Mouse (Mus musculus): ENCODE measurements around the gene Myo1h. TPM values are rescaled to one million over a fixed set of nuclear protein-coding genes. Genes with fewer than 3 reads are reported as not detected.

The Myo1h gene
- polyA plus RNA-seq, 1 experiment from 2014 or later = 3.8 TPM

DNA sequence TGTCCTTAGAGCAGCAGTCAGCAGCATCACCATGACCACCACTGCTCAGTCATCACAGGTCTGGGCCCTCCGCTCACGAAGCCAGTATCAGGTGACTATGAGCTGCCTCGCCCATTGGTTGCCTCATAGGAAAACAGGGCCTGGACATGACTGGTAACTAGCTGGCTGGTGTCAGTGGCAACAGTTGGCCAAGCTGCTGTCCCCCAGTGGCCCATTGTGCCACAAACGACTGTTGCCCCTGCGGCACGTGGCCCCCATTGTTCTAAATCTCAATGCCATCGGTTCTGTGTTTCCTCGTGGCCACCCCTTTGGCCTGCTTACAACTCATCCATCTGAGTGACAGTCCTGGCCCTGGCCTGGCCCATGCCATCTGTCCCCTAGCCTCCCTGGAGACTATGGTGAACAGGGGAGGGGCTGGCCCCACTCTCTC, 24.9 kb upstream of the Myo1h start:
- TF ChIP-seq CTCF (IDR thresholded peaks at IDR 0.05; ENCODE audit: low read depth) (no peak), EP300 (optimal IDR thresholded peaks at IDR 0.05) (no peak)
- H3K4me3 ChIP-seq (ENCODE audit: low read depth, low read length) = no peak overlapping the region
- 76% methylated on average over 8 of the region's 8 CpGs for WGBS

DNA sequence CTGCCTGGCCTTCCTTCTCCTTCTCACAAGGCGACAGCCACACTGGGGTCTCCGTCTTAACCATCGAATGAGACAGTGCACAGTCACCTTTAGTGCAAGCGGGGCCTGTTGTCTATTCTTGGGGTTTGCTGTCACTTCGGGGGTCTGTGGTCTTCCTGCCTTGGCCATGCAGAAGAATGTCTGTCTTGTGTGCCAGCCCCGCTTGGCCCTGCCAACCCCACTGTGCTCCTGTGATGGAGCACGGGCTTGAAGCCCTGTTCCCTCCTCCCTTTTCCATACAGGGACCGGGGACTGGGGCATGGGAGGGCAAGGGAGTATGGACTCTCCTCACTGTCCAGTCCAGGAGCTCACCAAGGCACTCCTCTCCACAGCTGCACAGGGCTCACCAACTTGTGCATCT, 24.2 kb upstream of the Myo1h start:
- Histone ChIP-seq H3K4me1 (replicated peaks; ENCODE audit: control insufficient read depth, insufficient read depth) (peaks cover 5% of the 10 kb centered on the region; the same call in 1 of the 2 replicates), H3K4me3 (ENCODE audit: low read depth, low read length) (no peak overlapping the region), H3K36me3 (ENCODE audit: control insufficient read depth, insufficient read depth, low read length) (no peaks in the 10 kb centered on the region), H3K27ac (replicated peaks) (no peak overlapping the region), H3K27me3 (ENCODE audit: control insufficient read depth, insufficient read depth, low read length) (no peaks in the 10 kb centered on the region), H3K9ac (ENCODE audit: low read length) (no peak overlapping the region), H3K9me3 (ENCODE audit: control insufficient read depth, low read length) (no peaks in the 10 kb centered on the region), H3K4me2 (replicated peaks; ENCODE audit: low read depth) (no peak overlapping the region)
- ATAC-seq (ENCODE audit: low FRiP score, low TSS enrichment) (no peak), DNase-seq (ENCODE audit: low spot score) (no peak)
- TF ChIP-seq CTCF (IDR thresholded peaks at IDR 0.05; ENCODE audit: low read depth) = no peak
- no peak for TF ChIP-seq EP300 (optimal IDR thresholded peaks at IDR 0.05)
- WGBS = 85% methylated on average over 8 of the region's 8 CpGs

More for the DNA sequence above, 24.9 kb upstream of the Myo1h start:
- Histone ChIP-seq H3K9me3 (ENCODE audit: control insufficient read depth, low read length) (no peaks in the 10 kb centered on the region), H3K4me2 (replicated peaks; ENCODE audit: low read depth) (no peak overlapping the region), H3K9ac (ENCODE audit: low read length) (no peak overlapping the region), H3K36me3 (ENCODE audit: control insufficient read depth, insufficient read depth, low read length) (no peaks in the 10 kb centered on the region), H3K27ac (replicated peaks) (no peak overlapping the region), H3K4me1 (replicated peaks; ENCODE audit: control insufficient read depth, insufficient read depth) (peaks cover 5% of the 10 kb centered on the region; the same call in 1 of the 2 replicates), H3K27me3 (ENCODE audit: control insufficient read depth, insufficient read depth, low read length) (no peaks in the 10 kb centered on the region)
- ATAC-seq (ENCODE audit: low FRiP score, low TSS enrichment) = no peak
- DNase-seq (ENCODE audit: low spot score) = no peak

DNA sequence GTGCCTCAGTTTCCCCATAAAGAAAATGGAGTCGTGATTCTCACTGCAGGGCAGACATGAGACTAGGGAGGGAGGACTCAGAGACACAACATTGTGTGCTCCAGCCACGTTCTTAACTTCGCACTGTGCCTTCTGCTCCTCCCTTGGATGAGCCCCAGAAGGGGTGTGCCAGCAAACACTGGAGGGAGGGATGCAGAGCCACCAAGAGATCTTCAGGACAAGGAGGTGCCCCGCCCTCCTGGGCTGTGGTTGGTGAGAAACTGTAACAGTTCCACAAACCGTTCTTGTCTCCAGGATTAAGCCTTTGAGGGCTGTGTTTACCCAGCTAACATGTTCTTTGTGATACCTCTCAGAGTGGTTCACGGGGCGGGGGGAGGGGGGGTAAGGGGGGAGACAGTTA, 20.3 kb upstream of the Myo1h start:
- no peak for ATAC-seq (ENCODE audit: low FRiP score, low TSS enrichment)
- peak; percentile 62 for DNase-seq (ENCODE audit: low spot score)
- no peak overlapping the region for H3K4me2 ChIP-seq (replicated peaks; ENCODE audit: low read depth)

DNA sequence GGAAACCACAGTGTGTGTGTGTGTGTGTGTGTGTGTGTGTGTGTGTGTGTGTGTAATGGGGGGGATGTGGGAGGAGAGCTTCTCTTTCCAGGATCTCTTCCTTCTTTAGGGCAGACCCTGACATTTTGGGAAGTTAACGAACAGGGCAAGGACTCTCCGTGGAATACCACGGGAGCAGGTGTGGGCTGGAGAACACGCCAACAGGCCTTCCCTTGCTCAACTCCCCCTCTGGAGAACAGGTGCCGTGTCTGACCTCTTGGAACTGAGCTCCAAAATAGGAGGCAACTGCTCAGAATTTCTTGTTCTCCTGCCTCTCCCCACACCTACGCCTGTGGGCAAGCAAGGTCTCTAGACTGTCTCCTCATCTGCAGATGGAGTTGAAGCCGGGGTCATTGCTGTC, 19.5 kb upstream of the Myo1h start:
- Histone ChIP-seq H3K9me3 (ENCODE audit: control insufficient read depth, low read length) (no peaks in the 10 kb centered on the region), H3K27ac (replicated peaks) (no peak overlapping the region), H3K36me3 (ENCODE audit: control insufficient read depth, insufficient read depth, low read length) (no peaks in the 10 kb centered on the region), H3K9ac (ENCODE audit: low read length) (no peak overlapping the region), H3K27me3 (ENCODE audit: control insufficient read depth, insufficient read depth, low read length) (peaks cover 8% of the 10 kb centered on the region), H3K4me2 (replicated peaks; ENCODE audit: low read depth) (no peak overlapping the region), H3K4me1 (replicated peaks; ENCODE audit: control insufficient read depth, insufficient read depth) (peaks cover 5% of the 10 kb centered on the region; the same call in 1 of the 2 replicates), H3K4me3 (ENCODE audit: low read depth, low read length) (no peak overlapping the region)
- DNase-seq (ENCODE audit: low spot score) (no peak), ATAC-seq (ENCODE audit: low FRiP score, low TSS enrichment) (no peak)
- 53% methylated on average over 7 of the region's 7 CpGs for WGBS
- TF ChIP-seq EP300 (optimal IDR thresholded peaks at IDR 0.05) (no peak), CTCF (IDR thresholded peaks at IDR 0.05; ENCODE audit: low read depth) (no peak)

More for the DNA sequence above, 20.3 kb upstream of the Myo1h start:
- 12% methylated on average over 7 of the region's 7 CpGs for WGBS
- no peak for TF ChIP-seq EP300 (optimal IDR thresholded peaks at IDR 0.05)
- no peak for TF ChIP-seq CTCF (IDR thresholded peaks at IDR 0.05; ENCODE audit: low read depth)
- Histone ChIP-seq H3K27ac (replicated peaks) (no peak overlapping the region), H3K36me3 (ENCODE audit: control insufficient read depth, insufficient read depth, low read length) (no peaks in the 10 kb centered on the region), H3K4me1 (replicated peaks; ENCODE audit: control insufficient read depth, insufficient read depth) (peaks cover 5% of the 10 kb centered on the region; the same call in 1 of the 2 replicates), H3K9me3 (ENCODE audit: control insufficient read depth, low read length) (no peaks in the 10 kb centered on the region), H3K4me3 (ENCODE audit: low read depth, low read length) (no peak overlapping the region), H3K9ac (ENCODE audit: low read length) (no peak overlapping the region), H3K27me3 (ENCODE audit: control insufficient read depth, insufficient read depth, low read length) (peaks cover 4% of the 10 kb centered on the region; the same call in 1 of the 2 replicates)

DNA sequence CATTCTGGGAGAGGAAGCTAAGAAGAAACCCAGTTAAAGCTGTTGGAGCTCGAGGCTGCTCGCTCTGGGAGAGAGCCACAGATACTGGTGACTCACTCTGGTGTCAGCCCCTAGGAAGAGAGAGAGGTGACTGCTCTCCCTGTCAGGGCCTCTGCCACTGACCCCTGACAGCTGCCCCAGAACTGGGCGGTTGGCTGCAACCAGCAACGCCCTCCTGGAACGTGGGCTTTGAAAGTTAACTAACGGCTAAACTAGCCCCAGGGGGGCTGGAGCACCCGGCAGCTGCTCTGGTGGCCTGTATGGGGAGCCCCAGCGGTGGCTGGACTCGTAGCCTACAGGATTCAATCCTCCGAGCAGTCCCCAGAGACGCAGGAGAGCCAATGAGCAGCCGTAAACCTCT, 19.0 kb upstream of the Myo1h start:
- TF ChIP-seq EP300 (optimal IDR thresholded peaks at IDR 0.05) (no peak), CTCF (IDR thresholded peaks at IDR 0.05; ENCODE audit: low read depth) (no peak)
- DNase-seq (ENCODE audit: low spot score) = peak; percentile 27
- H3K27me3 ChIP-seq (ENCODE audit: control insufficient read depth, insufficient read depth, low read length) = peaks cover 8% of the 10 kb centered on the region
- H3K36me3 ChIP-seq (ENCODE audit: control insufficient read depth, insufficient read depth, low read length) = no peaks in the 10 kb centered on the region
- H3K27ac ChIP-seq (replicated peaks) = no peak overlapping the region
- peaks cover 5% of the 10 kb centered on the region; the same call in 1 of the 2 replicates for H3K4me1 ChIP-seq (replicated peaks; ENCODE audit: control insufficient read depth, insufficient read depth)
- WGBS = 14% methylated on average over 12 of the region's 12 CpGs
- H3K9me3 ChIP-seq (ENCODE audit: control insufficient read depth, low read length) = no peaks in the 10 kb centered on the region
- no peak overlapping the region for H3K4me3 ChIP-seq (ENCODE audit: low read depth, low read length)
- ATAC-seq (ENCODE audit: low FRiP score, low TSS enrichment) = no peak
- no peak overlapping the region; the same call in 1 of the 2 replicates for H3K4me2 ChIP-seq (replicated peaks; ENCODE audit: low read depth)
- no peak overlapping the region for H3K9ac ChIP-seq (ENCODE audit: low read length)

DNA sequence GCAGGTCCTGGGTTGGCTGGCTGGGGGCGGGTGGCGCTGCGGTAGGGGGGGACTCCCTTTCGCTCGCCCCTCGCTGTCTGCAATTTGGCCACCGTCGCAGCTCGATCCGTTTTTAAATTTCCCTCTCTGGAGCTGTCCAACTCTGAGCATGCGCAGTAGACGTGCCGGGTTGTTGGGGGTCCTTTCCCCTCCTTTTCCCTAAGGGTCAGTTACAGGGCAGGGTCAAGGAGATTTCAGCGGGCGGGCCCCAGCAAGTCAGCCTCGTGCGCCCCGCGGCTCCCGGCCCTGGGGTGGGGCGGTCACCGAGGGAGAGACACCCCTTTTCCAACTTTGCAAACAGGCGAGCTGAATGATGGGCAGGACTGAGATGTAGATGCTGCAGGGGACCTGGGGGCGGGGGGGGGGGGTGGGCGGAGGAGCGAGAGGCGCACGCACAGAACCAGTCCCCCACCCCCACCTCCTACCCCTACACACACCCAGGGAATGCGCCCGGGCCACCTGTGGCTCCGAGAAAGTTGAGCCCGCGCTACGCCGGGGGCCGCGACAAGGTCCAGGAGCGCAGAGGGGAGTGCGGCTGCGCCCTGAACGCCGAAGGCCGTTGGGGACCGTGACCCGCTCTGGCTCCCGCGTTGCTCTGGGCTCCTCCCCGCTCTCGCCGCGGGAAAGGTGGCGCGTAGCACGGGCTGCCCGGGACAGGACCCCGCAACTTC, 15.1 kb upstream of the Myo1h start, which contains the start of gene Foxn4:
Foxn4 (minus strand) TSS at position 115 of the 710 bp plus-strand sequence.
- ATAC-seq (ENCODE audit: low FRiP score, low TSS enrichment) (peak; percentile 45), DNase-seq (ENCODE audit: low spot score) (peak; percentile 23)
- under 1% methylated on average over 37 of the region's 56 CpGs for WGBS

More for the DNA sequence above, 15.1 kb upstream of the Myo1h start, which contains the start of gene Foxn4:
- H3K36me3 ChIP-seq (ENCODE audit: control insufficient read depth, insufficient read depth, low read length) = no peaks in the 10 kb centered on the region
- H3K27ac ChIP-seq (replicated peaks) = no peak within 1 kb of the TSS
- H3K9ac ChIP-seq (ENCODE audit: low read length) = no peak within 1 kb of the TSS
- peak within 1 kb of the TSS; percentile 47 for H3K4me2 ChIP-seq (replicated peaks; ENCODE audit: low read depth)
- peaks cover 8% of the 10 kb centered on the region for H3K27me3 ChIP-seq (ENCODE audit: control insufficient read depth, insufficient read depth, low read length)
- H3K9me3 ChIP-seq (ENCODE audit: control insufficient read depth, low read length) = no peaks in the 10 kb centered on the region
- H3K4me1 ChIP-seq (replicated peaks; ENCODE audit: control insufficient read depth, insufficient read depth) = no peaks in the 10 kb centered on the region
- TF ChIP-seq CTCF (IDR thresholded peaks at IDR 0.05; ENCODE audit: low read depth) (no peak), EP300 (optimal IDR thresholded peaks at IDR 0.05) (no peak)
- H3K4me3 ChIP-seq (ENCODE audit: low read depth, low read length) = peak within 1 kb of the TSS; percentile 25
